Mouse (Mus musculus) layer of hippocampus, adult 2 months (tissue): ENCODE measurements around the gene Ephb2. TPM values are rescaled to one million over a fixed set of nuclear protein-coding genes. Genes with fewer than 3 reads are reported as not detected.
A peak's percentile ranks its signal among the peaks of the same experiment; 100 is the strongest.

Source experiments
- DNase-seq, 2 experiments: peaks; one replicate each; pipeline ENCODE4 v3.0.0; 2022; ENCODE audit warnings: low spot score in 2 of 2
- H3K27ac ChIP-seq: fragments of 200-600 bp; 2 replicates; pipeline ENCODE4 v1.8.1; 2022
- H3K4me3 ChIP-seq: fragments of 200-600 bp; 2 replicates; pipeline ENCODE4 v1.8.1; 2022; ENCODE audit warnings: mild to moderate bottlenecking
- CTCF ChIP-seq: fragments of 200-600 bp; conservative IDR thresholded peaks from 2 replicates; pipeline ENCODE4 v1.8.1; 2022; ENCODE audit warnings: antibody characterized with exemption, mild to moderate bottlenecking, moderate library complexity
- total RNA-seq, 2 experiments: library from RNA; stranded (reverse); gene quantifications; 2 replicates each; pipeline ENCODE4 v1.2.3; 2021

Ephb2 gene
- total RNA-seq, 2 experiments from 2014 or later, result 21.8 to 22.1 TPM

GRCm38 (mm10) chr4:136651357-136651811, 184.4 kb downstream of the Ephb2 start:
- DNase-seq, result peak in 1 of 2 experiments; percentile 53

GRCm38 (mm10) chr4:136650261-136650660, 185.5 kb downstream of the Ephb2 start:
- peak overlapping the region; percentile 85 for H3K27ac ChIP-seq
- no peak for DNase-seq
- no peak overlapping the region for H3K4me3 ChIP-seq
- TF ChIP-seq CTCF, result no peak

More at GRCm38 (mm10) chr4:136651357-136651811, 184.4 kb downstream of the Ephb2 start:
- peak overlapping the region; percentile 65 for H3K27ac ChIP-seq
- H3K4me3 ChIP-seq, result no peak overlapping the region
- TF ChIP-seq CTCF, result peak; percentile 97

GRCm38 (mm10) chr4:136649480-136650196, 186.2 kb downstream of the Ephb2 start:
- Histone ChIP-seq H3K27ac (peak overlapping the region; percentile 85), H3K4me3 (peak overlapping the region; percentile 22; the same call in 1 of the 2 replicates)
- DNase-seq, result peak; percentile 56 to 67
- no peak for TF ChIP-seq CTCF

GRCm38 (mm10) chr4:136648922-136649479, 186.8 kb downstream of the Ephb2 start:
- peak; percentile 79 to 96 for DNase-seq
- TF ChIP-seq CTCF, result peak; percentile 98
- Histone ChIP-seq H3K27ac (peak overlapping the region; percentile 85), H3K4me3 (0 out of 2 replicates have a peak overlapping the region, but pooled peaks have one; percentile 22)

GRCm38 (mm10) chr4:136638890-136639289, 196.9 kb downstream of the Ephb2 start:
- no peak overlapping the region for H3K4me3 ChIP-seq
- no peak overlapping the region for H3K27ac ChIP-seq
- no peak for DNase-seq
- TF ChIP-seq CTCF, result no peak

- Histone ChIP-seq H3K4me3 (no peak overlapping the region), H3K27ac (peak overlapping the region; percentile 85; the same call in 1 of the 2 replicates)
- no peak for DNase-seq
- no peak for TF ChIP-seq CTCF
Measured at GRCm38 (mm10) chr4:136638230-136638750, 197.5 kb downstream of the Ephb2 start.

GRCm38 (mm10) chr4:136637563-136638229, 198.1 kb downstream of the Ephb2 start:
- Histone ChIP-seq H3K4me3 (peak overlapping the region; percentile 60), H3K27ac (peak overlapping the region; percentile 85)
- TF ChIP-seq CTCF, result no peak
- peak; percentile 67 to 73 for DNase-seq

- DNase-seq, result no peak
- peak overlapping the region; percentile 85 for H3K27ac ChIP-seq
- H3K4me3 ChIP-seq, result peak overlapping the region; percentile 60
- TF ChIP-seq CTCF, result no peak
Measured at GRCm38 (mm10) chr4:136636983-136637562, 198.7 kb downstream of the Ephb2 start.

GRCm38 (mm10) chr4:136636511-136636910, 199.3 kb downstream of the Ephb2 start:
- no peak overlapping the region for H3K27ac ChIP-seq
- DNase-seq, result no peak
- no peak for TF ChIP-seq CTCF
- H3K4me3 ChIP-seq, result no peak overlapping the region

GRCm38 (mm10) chr4:136635995-136636394, 199.8 kb downstream of the Ephb2 start:
- peak; percentile 61 for TF ChIP-seq CTCF
- no peak overlapping the region for H3K27ac ChIP-seq
- no peak overlapping the region for H3K4me3 ChIP-seq
- no peak for DNase-seq

GRCm38 (mm10) chr4:136631237-136631994, 204.4 kb downstream of the Ephb2 start:
- peak; percentile 31 to 35 for DNase-seq
- TF ChIP-seq CTCF, result no peak
- H3K4me3 ChIP-seq, result no peak overlapping the region
- H3K27ac ChIP-seq, result no peak overlapping the region

GRCm38 (mm10) chr4:136626590-136626989, 209.2 kb downstream of the Ephb2 start:
- Histone ChIP-seq H3K27ac (no peak overlapping the region), H3K4me3 (no peak overlapping the region)
- DNase-seq, result no peak
- TF ChIP-seq CTCF, result no peak
